Mouse (Mus musculus): ENCODE measurements around the gene Myh7.
"Not testable (repeated sequence)": the region's sequence is repeated elsewhere in the genome, so short reads cannot be mapped to it uniquely, and the experiment has no call there.

GRCm38 (mm10) chr14:55043694-55044093 lies 49.3 kb upstream of the Myh7 start:
- TF ChIP-seq CTCF (IDR thresholded peaks at IDR 0.05; ENCODE audit: insufficient read depth, low read length); POLR2A (IDR thresholded peaks at IDR 0.05; ENCODE audit: borderline replicate concordance, extremely low read depth, low read depth, low read length): not testable (repeated sequence)
